Mouse (Mus musculus) yolk sac, embryonic 10.5 days (tissue): ENCODE measurements around the gene Pcdh8.

Experiments used
- DNase-seq: peaks from one replicate; pipeline ENCODE4 v3.0.0-alpha.2; 2017; ENCODE audit warnings: low spot score

The Pcdh8 gene

GRCm38 (mm10) chr14:79771094-79771535, at the start of gene Pcdh8:
TSS of gene Pcdh8 (minus strand) at chr14:79771312.
- DNase-seq, result peak; percentile 69

- no peak for DNase-seq
Measured at GRCm38 (mm10) chr14:79814709-79815108, 43.6 kb upstream of the Pcdh8 start.

DNA sequence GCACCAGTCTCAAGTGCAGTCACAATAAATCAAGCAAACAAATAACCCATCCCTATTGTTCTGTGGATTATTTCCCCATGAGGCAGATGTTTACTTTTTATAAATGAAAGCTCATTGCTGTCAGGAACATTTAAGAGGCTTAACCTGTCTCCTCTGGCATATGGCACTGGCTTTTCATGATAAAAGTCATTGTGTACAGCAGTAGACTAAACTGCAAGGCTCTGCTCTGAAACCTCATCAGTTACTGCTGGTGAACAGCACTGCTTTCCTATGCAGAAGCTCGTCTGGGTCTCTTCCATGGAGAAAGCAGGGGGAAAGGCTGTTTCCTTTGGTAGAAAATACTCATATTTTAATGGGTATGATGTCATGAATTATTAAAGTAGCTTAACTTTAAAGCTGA, 43.0 kb upstream of the Pcdh8 start:
- no peak for DNase-seq

DNA sequence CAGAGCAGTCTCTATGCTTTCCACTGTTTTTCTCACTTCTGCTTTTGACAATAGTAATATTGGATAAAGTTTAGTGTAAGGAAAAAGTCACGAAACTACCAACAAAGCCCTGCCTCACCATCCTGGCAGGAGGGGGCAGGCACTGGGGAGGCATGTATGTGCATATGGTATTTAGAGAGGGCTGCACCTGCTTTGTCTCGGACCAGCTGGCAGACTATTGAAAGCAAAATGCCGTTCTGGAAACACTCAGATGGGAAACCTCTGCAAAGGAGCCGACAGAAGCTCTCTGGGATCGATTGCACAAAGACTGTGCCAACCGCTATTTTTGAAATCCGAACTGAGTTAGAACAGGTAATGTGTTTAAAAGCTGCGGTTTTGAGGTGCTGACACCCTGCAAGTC, 22.1 kb upstream of the Pcdh8 start:
- DNase-seq, result no peak

DNA sequence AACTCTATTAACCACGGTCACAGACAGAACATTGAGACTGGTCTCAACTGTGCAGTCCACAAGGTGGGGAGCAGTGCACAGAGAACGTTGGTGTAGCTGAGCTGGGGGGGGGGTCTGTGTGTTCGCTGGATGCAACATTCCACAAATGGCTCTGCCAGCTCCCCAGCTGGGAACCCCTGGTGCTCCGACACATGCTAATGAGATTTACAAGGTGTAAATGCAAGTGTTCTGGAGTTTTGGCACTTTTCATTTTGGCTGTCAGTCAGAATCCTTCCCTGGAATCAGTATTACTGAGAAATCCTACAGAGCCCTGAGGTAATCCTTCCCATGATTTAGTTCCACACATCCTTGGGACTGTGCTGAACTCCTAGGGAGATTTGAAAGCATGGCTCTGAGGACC, 18.4 kb upstream of the Pcdh8 start:
- DNase-seq, result no peak

DNA sequence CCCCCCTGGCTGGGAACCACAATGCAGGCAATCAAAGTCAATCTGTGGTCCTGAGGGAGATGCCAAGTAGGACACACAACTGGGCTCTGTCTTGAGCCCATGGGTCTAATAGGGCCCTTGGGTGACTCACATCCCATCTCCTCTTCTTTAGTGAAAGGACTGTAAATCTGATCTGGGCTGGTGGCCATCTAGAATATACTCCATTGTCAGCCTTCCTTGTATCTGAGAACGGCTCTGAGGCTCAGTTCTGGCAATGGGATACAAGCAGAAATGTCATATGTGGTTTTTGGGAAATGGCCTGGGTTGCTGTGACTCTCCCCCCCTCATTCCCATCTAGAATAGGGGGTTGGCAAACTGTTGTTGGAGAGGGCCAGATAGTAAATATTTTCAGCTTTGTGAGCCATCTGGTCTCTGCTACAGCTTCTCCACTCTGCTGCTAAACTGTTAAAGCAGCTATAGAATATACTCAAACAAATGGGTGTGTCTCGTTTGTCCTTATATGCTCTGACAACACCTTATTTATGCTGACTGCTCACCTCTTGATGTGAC, 17.6 kb upstream of the Pcdh8 start:
- no peak for DNase-seq

- no peak for DNase-seq
Measured at GRCm38 (mm10) chr14:79787918-79788317, 16.8 kb upstream of the Pcdh8 start.

DNA sequence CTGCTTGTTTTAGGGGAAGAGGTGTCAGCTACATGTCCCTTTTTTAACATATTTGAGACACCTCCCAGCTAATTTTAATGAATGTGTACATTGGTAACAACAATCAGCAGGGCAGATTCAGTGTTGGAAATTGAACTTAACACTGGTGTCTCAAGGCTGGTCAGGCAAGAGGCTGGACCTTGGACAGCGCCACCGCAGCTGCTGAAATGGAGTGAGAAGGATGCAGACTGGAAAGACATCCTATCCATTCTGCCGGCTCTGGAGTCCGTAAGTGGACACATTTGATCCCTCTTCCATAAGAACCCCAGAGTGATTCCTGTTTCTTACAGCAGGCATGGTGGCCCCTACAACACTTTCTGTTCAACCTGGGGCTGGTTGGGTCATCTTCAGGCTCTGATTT, 14.3 kb upstream of the Pcdh8 start:
- no peak for DNase-seq

- DNase-seq, result no peak
Measured at GRCm38 (mm10) chr14:79780889-79781288, 9.8 kb upstream of the Pcdh8 start.

DNA sequence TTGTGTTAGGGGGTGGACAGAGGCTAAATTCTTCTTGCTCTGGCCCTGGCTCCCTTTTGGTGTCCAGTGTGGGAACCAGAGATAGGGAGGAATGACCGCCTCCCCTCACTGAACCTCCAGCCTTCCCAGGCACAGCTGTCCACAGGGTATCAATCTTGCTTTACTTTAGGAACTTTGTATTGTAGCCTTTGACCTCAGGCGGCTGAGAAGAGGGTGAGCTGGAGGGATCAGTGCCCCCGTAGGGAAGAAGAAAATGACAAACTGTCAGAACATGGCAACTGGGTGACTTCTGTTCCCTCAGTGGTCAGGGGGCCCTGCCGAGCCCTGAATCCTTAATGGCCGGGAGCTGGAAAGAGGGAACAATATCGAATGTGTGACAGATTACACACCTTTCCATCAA, 9.2 kb upstream of the Pcdh8 start:
- no peak for DNase-seq

DNA sequence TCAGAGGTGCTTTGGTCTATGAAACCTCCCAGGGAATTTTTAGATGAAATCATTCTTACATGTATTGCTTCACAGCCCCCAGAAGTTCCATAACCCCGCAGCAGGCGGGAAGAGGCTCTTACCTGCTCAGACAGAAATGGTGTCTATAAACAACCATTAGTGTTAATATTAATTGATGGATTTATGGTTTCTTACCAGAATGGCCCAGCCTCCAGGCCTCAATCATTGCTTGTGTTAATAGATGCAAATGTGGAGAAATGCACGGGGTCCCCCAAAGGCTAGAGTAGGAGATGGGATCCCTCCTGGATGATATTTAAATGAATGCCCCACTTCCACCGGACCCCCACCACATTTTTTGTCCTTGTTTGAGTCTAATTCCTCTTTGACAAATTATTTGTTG, 8.7 kb upstream of the Pcdh8 start:
- DNase-seq, result no peak

- DNase-seq, result no peak
Measured at GRCm38 (mm10) chr14:79773425-79774391, 2.6 kb upstream of the Pcdh8 start.

DNA sequence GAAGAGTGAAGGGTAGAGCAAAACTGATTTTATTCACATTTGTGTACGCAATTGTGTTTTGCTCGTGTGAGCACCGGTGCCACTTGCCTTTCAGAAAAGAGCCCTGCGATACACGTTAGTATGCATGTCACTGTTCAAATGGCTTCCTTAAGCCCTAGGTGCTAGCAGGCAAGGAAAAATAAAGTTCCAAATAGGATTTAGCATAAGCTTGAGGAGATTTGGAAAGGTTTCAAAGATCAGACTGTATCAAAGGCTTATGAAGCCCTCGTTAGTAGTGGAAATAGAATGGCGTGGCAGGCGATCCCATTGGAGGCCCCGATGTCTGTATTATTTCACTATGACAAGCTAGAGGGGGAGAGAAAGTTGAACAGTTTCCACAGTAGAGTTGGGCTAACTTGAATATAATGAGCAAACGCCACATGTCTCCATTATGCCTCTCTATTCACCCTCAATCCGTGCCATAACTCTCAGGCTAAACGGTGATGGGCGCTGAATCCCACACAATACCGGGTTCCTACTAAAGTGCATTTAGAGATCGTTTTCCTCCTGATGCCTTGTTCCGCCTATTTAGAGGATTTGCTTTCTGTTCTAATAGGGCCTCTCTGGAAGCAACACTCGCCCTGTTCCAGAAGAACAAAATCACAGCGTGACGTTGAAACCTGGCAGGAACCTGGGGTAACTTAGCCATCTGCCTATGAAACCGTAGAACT, 845 bp upstream of the Pcdh8 start:
- no peak for DNase-seq

- no peak for DNase-seq
Measured at GRCm38 (mm10) chr14:79770306-79771093, 612 bp downstream of the Pcdh8 start.

DNA sequence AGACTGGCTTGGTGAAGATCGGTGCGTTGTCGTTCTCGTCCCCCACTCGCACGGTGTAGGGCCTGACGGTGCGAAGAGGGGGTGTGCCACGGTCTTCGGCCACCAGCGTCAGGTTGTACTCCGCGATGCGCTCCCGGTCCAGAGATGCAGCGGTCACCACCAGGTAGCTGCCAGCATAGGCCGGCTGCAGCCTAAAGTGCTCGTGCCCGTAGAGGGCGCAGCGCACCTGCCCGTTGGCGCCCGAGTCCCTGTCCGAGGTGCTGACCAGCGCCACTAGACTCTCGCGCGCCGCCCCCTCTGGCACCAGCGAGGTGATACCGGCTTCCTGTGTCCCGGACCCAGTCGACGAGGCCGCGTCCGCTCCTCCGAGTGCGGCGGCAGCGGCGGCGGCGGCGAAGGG, 1.5 kb downstream of the Pcdh8 start:
- peak; percentile 56 for DNase-seq

GRCm38 (mm10) chr14:79768996-79769395, 2.1 kb downstream of the Pcdh8 start:
- DNase-seq, result no peak

DNA sequence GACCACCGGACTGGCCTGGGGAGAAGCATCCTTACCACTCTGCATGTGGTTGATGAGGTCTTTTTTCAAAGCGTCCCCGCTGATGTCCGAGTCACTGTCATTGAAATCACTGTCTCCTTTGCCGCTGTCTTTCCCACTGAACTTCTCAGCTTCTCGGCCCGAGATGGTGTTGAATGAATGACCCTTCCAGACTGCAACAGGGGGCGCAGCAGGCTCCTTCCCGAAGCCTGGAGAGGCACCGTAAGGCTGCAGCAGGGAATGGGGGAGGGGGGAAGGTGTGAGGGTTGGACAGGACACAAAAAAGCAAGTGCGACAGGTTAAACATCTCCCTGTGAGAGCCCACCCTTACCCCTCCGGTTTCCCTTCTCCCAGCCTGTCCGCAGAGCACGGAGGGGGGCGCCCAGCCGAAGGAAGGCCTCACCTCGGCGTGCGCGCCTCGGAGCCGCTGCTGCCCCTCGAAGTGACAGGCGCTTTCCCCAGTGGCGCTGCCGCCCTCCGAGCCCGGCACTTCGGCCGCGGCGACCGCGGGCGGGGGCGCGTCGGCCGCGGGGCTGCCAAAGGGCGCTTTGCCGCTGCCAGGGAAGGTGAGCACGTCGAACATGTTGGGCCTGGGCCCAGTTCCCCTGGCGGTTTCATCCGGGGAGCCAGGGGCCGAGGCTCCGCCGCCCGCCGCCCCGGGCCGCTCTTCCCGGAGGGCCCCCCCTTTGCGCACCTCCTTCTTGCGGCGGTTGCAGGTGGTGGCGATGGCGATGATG, 2.9 kb downstream of the Pcdh8 start:
- no peak for DNase-seq

- DNase-seq, result no peak
Measured at GRCm38 (mm10) chr14:79767601-79768000, 3.5 kb downstream of the Pcdh8 start.

DNA sequence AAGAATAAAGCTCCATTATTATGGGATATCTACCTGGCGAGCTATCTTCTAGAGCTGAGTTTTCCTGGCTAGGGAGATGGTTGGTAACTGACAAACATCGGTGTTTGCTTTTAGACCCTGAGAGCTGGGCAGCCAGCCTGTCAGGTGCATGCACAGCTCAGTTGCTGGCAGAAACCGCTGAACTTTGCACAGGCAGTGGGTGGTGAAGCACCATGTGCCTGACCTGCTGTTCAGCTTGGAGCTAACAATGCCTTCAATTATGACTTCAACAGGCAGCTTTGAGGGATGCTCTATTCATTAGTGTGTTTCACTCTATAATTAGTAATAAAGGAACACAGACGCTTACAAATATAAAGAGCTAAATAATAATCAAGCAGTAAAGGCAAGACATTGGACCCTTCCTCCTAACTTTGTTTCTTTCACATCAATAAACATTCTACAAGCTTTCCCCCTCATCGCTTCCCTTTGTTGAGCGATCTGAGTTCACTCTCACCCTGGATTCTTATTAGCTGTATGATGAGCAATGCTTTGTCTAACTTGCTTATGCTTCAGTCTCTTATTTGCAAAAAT, 5.8 kb downstream of the Pcdh8 start:
- DNase-seq, result no peak

- no peak for DNase-seq
Measured at GRCm38 (mm10) chr14:79754601-79755222, 16.4 kb downstream of the Pcdh8 start.

GRCm38 (mm10) chr14:79754157-79754556, 17.0 kb downstream of the Pcdh8 start:
- DNase-seq, result no peak
